Mouse (Mus musculus) MEL-GATA-1-ER (cell line): ENCODE results near the gene Olfr39.
"Not testable (repeated sequence)": the region's sequence is repeated elsewhere in the genome, so short reads cannot be mapped to it uniquely, and the experiment has no call there.

Source experiments
- DNase-seq: peaks from one replicate; pipeline ENCODE4 v3.0.0-alpha.2; 2012; ENCODE audit warnings: low read depth; ENCODE audit errors: extremely low read depth

The Olfr39 gene

DNA sequence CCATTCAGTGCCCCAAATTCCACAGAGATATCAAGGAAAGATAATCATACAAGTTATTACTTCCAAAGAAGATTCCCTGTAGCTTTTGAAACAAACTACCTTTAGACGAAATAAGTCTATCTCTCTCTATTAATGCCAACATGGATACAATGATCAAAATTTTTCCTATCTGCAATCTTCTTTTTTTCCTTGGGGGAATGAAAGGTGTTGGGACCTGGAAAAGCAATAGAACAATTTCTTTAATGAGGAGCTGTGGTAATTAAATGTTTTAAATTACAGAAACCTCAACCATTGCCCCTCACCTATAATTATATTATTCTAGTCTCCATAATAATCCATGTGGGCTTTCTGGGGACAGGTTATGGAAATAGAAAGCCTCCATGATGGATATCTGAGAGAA lies at the start of gene Olfr39:
TSS of gene Olfr39 (plus strand) at position 301 of the 400 bp plus-strand sequence.
- no peak for DNase-seq

DNA sequence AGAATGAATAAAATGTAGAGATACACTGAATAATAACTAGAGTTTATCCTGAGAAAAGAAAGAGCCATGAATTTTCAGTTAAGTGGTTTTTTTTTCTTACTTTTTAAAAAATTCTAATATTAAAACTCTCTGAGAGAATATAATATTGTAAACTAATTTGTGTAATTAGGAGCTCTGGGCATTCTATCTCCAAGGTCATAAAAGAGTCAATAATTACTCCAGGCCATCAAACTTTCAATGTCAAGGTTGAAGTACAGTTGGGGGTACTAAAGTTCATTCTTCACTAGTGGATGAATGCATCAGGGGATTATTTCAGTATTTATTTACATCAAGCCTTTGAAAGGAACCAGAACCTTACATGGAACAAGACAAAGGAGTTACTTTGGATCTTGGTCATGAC lies 45.3 kb upstream of the Olfr39 start, which contains the start of gene Olfr872:
TSS of gene Olfr872 (plus strand) at position 301 of the 400 bp plus-strand sequence.
- no peak for DNase-seq

DNA sequence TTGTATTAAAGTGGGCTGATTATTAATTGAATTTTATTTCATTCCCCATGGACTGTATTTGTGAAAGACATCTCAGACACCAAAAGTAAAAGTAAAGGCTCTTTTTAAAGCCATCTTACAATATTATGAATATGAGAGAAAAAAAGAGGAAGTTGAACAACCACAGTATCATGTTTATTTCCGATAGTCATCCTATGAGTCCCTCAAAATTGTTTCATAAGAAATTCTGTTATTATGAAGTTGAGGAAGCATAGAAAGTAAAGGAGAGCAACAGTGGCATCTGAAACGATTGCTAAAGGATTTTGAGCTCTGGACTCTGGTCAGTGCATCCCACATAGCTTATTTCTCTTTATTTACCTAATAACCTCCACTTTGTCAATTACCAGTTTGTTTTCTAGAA lies 44.8 kb upstream of the Olfr39 start:
- DNase-seq: peak; percentile 68

DNA sequence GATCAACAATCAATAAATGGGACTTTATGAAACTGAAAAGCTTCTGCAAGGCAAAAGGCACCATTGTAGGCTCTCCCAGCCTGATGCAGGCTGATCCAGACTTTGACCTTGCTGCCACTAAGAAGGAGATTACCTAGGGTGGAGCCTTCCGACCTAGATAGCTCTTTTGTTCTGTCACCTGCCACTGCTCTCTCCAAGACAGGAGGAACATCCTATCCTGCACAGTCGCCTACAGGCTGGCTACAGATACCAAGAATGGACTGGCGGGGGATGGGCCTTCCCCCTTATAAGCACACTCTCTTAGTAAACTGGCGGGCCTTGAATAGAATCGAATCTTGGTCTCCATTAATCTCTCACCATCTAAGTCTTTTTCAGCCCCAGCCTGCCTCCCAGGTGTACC lies 13.4 kb downstream of the Olfr39 start:
- not testable (repeated sequence) for DNase-seq

DNA sequence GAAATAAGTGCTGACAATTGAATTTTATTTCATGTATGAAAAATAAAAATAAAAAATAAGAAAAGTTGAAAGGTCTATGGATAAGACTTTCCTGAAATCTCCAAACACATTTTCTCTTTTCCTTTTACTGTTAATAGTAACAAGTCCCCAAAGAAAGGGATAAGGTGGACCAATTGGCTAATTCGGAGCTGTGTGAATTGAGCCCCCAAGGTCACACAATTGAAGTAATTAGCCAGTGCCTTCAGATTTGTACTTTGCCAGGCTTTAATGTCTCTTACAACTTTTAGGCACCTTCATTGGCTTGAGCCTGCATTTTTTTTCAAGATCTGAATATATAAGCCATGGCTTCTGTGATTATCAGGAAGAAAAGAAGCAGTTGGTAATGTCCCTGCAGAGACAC lies 16.1 kb downstream of the Olfr39 start, which contains the start of gene Olfr873:
TSS of gene Olfr873 (plus strand) at position 301 of the 400 bp plus-strand sequence.
- DNase-seq: no peak

DNA sequence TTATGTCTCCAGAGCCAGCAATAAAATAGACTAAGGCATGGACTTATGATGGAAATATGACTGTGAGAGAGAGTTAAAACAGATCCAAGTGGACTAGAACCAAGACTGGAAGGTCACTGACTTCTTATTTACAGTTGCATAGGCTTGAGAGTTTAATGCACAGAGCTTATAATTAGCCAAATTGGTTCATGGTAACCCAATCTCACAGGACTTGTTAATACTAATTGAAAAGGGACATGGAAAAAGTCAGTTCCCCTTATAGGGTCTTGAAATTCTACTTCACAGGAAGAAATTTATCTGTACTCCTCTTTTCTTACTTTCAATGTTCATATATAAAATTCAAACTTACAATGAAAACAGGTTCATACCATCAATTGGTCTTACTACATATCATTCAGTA lies 53.8 kb downstream of the Olfr39 start, which contains the start of gene Olfr18:
TSS of gene Olfr18 (minus strand) at position 101 of the 400 bp plus-strand sequence.
- DNase-seq: no peak
